In genomic region chr6:136683410-136684334, GRCm38 (mm10) we compare ENCODE assay signal across 12 mouse cellular contexts. TPM values are rescaled to one million over a fixed set of nuclear protein-coding genes. Genes with fewer than 3 reads are reported as not detected.
DNase-seq lines count a peak whose midpoint lies in the region; ATAC-seq and TF ChIP-seq lines count a peak whose summit lies in the region.
"Had no signal": no experiment of that assay in that cellular context is flagged by ENCODE, and none has a peak within 500 bp of the region (broad histone marks: within the 10 kb centered on the region; RNA-seq: fewer than 3 reads in every experiment).

No protein-coding gene starts in this region.

- H3K9me3 ChIP-seq in stomach, postnatal 0 days (ENCODE audit: control insufficient read depth, low read length) = no peaks in the 10 kb centered on the region
- no peaks in the 10 kb centered on the region for H3K9me3 ChIP-seq in midbrain, embryonic 15.5 days
- H3K9me3 ChIP-seq: forebrain, embryonic 12.5 days had no signal

- peak; percentile 97 to 99 for ATAC-seq in hematopoietic stem cell, adult 5-6 weeks (replicated peaks in 1 of 2; ENCODE audit: insufficient read depth in 1 of 2, low FRiP score in 2 of 2, low TSS enrichment in 1 of 2, low read depth in 1 of 2, poor library complexity in 2 of 2, severe bottlenecking in 2 of 2)
- peak; percentile 89 for ATAC-seq in neutrophil, adult 5-6 weeks (ENCODE audit: extremely low read depth, insufficient number of reproducible peaks, low FRiP score, poor library complexity, severe bottlenecking)
- no peak for ATAC-seq in stomach, postnatal 0 days (ENCODE audit: low FRiP score, low TSS enrichment)
- ATAC-seq in midbrain, embryonic 15.5 days (replicated peaks) = no peak

- no peaks in the 10 kb centered on the region for H3K4me1 ChIP-seq in stomach, postnatal 0 days (replicated peaks; ENCODE audit: control insufficient read depth, insufficient read depth)
- H3K4me1 ChIP-seq in midbrain, embryonic 15.5 days = no peaks in the 10 kb centered on the region
- H3K4me1 ChIP-seq: forebrain, embryonic 12.5 days had no signal

- H3K4me2 ChIP-seq in stomach, postnatal 0 days (replicated peaks; ENCODE audit: low read depth) = no peak overlapping the region
- H3K4me2 ChIP-seq in midbrain, embryonic 15.5 days = no peak overlapping the region
- H3K4me2 ChIP-seq: forebrain, embryonic 12.5 days had no signal

- H3K27ac ChIP-seq in stomach, postnatal 0 days (replicated peaks) = no peak overlapping the region
- H3K27ac ChIP-seq in midbrain, embryonic 15.5 days = no peak overlapping the region
- H3K27ac ChIP-seq: forebrain, embryonic 12.5 days had no signal

- peak; percentile 50 for DNase-seq in adrenal gland, postnatal 14 days
- no peak for DNase-seq in adrenal gland, adult 18-20 months (ENCODE audit: low spot score in 2 of 2)
- DNase-seq in B cell, adult 2 months = peak; percentile 82
- DNase-seq in left cerebral cortex, adult 9 months (ENCODE audit: low spot score in 2 of 2) = no peak
- DNase-seq in stomach, postnatal 0 days (ENCODE audit: low spot score) = no peak
- DNase-seq: adrenal gland, postnatal 25 days; left cerebral cortex, postnatal 4 days; right cerebral cortex, postnatal 25 days had no signal

- H3K36me3 ChIP-seq in stomach, postnatal 0 days (ENCODE audit: control insufficient read depth, insufficient read depth, low read length) = no peaks in the 10 kb centered on the region
- no peaks in the 10 kb centered on the region for H3K36me3 ChIP-seq in midbrain, embryonic 15.5 days (replicated peaks)
- H3K36me3 ChIP-seq: forebrain, embryonic 12.5 days had no signal

- no peak for TF ChIP-seq EP300 in stomach, postnatal 0 days (optimal IDR thresholded peaks at IDR 0.05)

- WGBS in stomach, postnatal 0 days = 89% methylated on average over 11 of the region's 11 CpGs
- 88% methylated on average over 11 of the region's 11 CpGs for WGBS in midbrain, embryonic 15.5 days

- H3K27me3 ChIP-seq in stomach, postnatal 0 days (ENCODE audit: control insufficient read depth, insufficient read depth, low read length) = no peaks in the 10 kb centered on the region
- H3K27me3 ChIP-seq in midbrain, embryonic 15.5 days (replicated peaks) = no peaks in the 10 kb centered on the region
- H3K27me3 ChIP-seq: forebrain, embryonic 12.5 days had no signal

- no peak overlapping the region for H3K9ac ChIP-seq in stomach, postnatal 0 days (ENCODE audit: low read length)
- no peak overlapping the region for H3K9ac ChIP-seq in midbrain, embryonic 15.5 days
- H3K9ac ChIP-seq: forebrain, embryonic 12.5 days had no signal

- no peak overlapping the region for H3K4me3 ChIP-seq in stomach, postnatal 0 days (ENCODE audit: low read depth, low read length)
- no peak overlapping the region for H3K4me3 ChIP-seq in midbrain, embryonic 15.5 days
- H3K4me3 ChIP-seq: forebrain, embryonic 12.5 days had no signal

- TF ChIP-seq CTCF in stomach, postnatal 0 days (IDR thresholded peaks at IDR 0.05; ENCODE audit: low read depth) = no peak

RNA-seq across cellular contexts. Expression of gene Plbd1, which starts 21.9 kb away (rescaled TPM):
- 101 and 110 TPM in 2 replicates for total RNA-seq in adrenal gland, postnatal 14 days (2021)
- 10 to 100 TPM; 32.2 to 75.7 TPM for total RNA-seq in adrenal gland, adult 18-20 months (2021)
- total RNA-seq in hematopoietic stem cell, adult 5-6 weeks (2017) = 13.3 and 38.4 TPM in 2 replicates
- total RNA-seq in neutrophil, adult 5-6 weeks (2017) = 276 and 296 TPM in 2 replicates
- polyA plus RNA-seq in stomach, postnatal 0 days (2015; fragmentation: Nextera tagmentation; extraction: Ambion mirVana) = 37.8 and 39.6 TPM in 2 replicates
- polyA plus RNA-seq in midbrain, embryonic 15.5 days (2015; fragmentation: Nextera tagmentation; extraction: Ambion mirVana) = 0.43 and 0.48 TPM in 2 replicates

Comparison
In these comparisons a context has a peak if more than half of its experiments do, and no peak if none do; other contexts are left out.
1. DNase-seq: peak in adrenal gland, postnatal 14 days (single experiment) and B cell, adult 2 months (2 of 2); none in adrenal gland, adult 18-20 months (0 of 2), left cerebral cortex, adult 9 months (0 of 2) and stomach, postnatal 0 days (single experiment).
2. ATAC-seq: peak in hematopoietic stem cell, adult 5-6 weeks (2 of 2) and neutrophil, adult 5-6 weeks (single experiment); none in stomach, postnatal 0 days (single experiment) and midbrain, embryonic 15.5 days (single experiment).